24 mouse cellular contexts compared by ENCODE assay signal in genomic region chr10:99244655-99245260, GRCm38 (mm10). TPM values are rescaled to one million over a fixed set of nuclear protein-coding genes. Genes with fewer than 3 reads are reported as not detected.
DNase-seq lines count a peak whose midpoint lies in the region; ATAC-seq and TF ChIP-seq lines count a peak whose summit lies in the region.
"Had no signal": no experiment of that assay in that cellular context is flagged by ENCODE, and none has a peak within 500 bp of the region (broad histone marks: within the 10 kb centered on the region; RNA-seq: fewer than 3 reads in every experiment).

No protein-coding gene starts in this region.

- no peak overlapping the region for H3K4me3 ChIP-seq in kidney, embryonic 14.5 days (ENCODE audit: low read length)
- H3K4me3 ChIP-seq in kidney, adult 2 months (ENCODE audit: insufficient read depth, low read depth, low read length): no peak overlapping the region
- no peak overlapping the region for H3K4me3 ChIP-seq in thymus, adult 2 months (ENCODE audit: control insufficient read depth, insufficient read depth, low read length)
- H3K4me3 ChIP-seq in embryonic facial prominence, embryonic 14.5 days (ENCODE audit: low read depth, low read length): no peak overlapping the region
- no peak overlapping the region for H3K4me3 ChIP-seq in small intestine, adult 2 months (ENCODE audit: low read depth, low read length)
- H3K4me3 ChIP-seq: embryonic facial prominence, embryonic 15.5 days; heart, embryonic 13.5 days; limb, embryonic 10.5 days; midbrain, embryonic 15.5 days had no signal

- peaks cover 15% of the 10 kb centered on the region; the same call in 1 of the 2 replicates for H3K4me1 ChIP-seq in kidney, embryonic 14.5 days (ENCODE audit: control insufficient read depth, insufficient read depth, low read length)
- H3K4me1 ChIP-seq in kidney, adult 2 months (ENCODE audit: control insufficient read depth, insufficient read depth, low read length): 0 out of 2 replicates have a peak, but pooled peaks cover 3% of the 10 kb centered on the region
- H3K4me1 ChIP-seq in thymus, adult 2 months (replicated peaks; ENCODE audit: control insufficient read depth, insufficient read depth, low read length): peaks cover 20% of the 10 kb centered on the region
- peaks cover 21% of the 10 kb centered on the region for H3K4me1 ChIP-seq in embryonic facial prominence, embryonic 14.5 days (ENCODE audit: control insufficient read depth, insufficient read depth, low read length)
- H3K4me1 ChIP-seq in small intestine, adult 2 months (ENCODE audit: control insufficient read depth, insufficient read depth, insufficient read length, low read length): peaks cover 14% of the 10 kb centered on the region; the same call in 1 of the 2 replicates
- H3K4me1 ChIP-seq: midbrain, embryonic 15.5 days had no signal

- no peak for DNase-seq in kidney, adult 2 months
- no peak for DNase-seq in thymus, adult 2 months
- no peak for DNase-seq in thymus, postnatal 25 days
- DNase-seq in embryonic facial prominence, embryonic 14.5 days (ENCODE audit: low spot score): peak; percentile 29
- DNase-seq: adrenal gland, adult 8-10 months; B cell, adult 2 months; cerebellum, postnatal 10 days; gastrocnemius, postnatal 10 days; heart, adult 18-20 months; heart, postnatal 36 days; kidney, adult 8-10 months; kidney, postnatal 36 days; layer of hippocampus, adult 9-11 months; lung, adult 2 months; retina, postnatal 1 day had no signal

- WGBS in kidney, embryonic 14.5 days: 15% methylated on average over 7 of the region's 7 CpGs
- WGBS in kidney, adult 2 months: 51% methylated on average over 7 of the region's 7 CpGs
- 43% methylated on average over 7 of the region's 7 CpGs for WGBS in thymus, adult 2 months
- WGBS in embryonic facial prominence, embryonic 14.5 days: 29% methylated on average over 7 of the region's 7 CpGs
- 26% methylated on average over 7 of the region's 7 CpGs for WGBS in small intestine, adult 2 months

- H3K9ac ChIP-seq in kidney, embryonic 14.5 days (ENCODE audit: low read depth, low read length): no peak overlapping the region
- no peak overlapping the region for H3K9ac ChIP-seq in embryonic facial prominence, embryonic 14.5 days (ENCODE audit: low read depth, low read length)
- H3K9ac ChIP-seq: embryonic facial prominence, embryonic 15.5 days; heart, embryonic 13.5 days; hindbrain, embryonic 14.5 days; midbrain, embryonic 15.5 days had no signal

- no peak for TF ChIP-seq CTCF in kidney, adult 2 months (conservative IDR thresholded peaks at IDR 0.05; ENCODE audit: insufficient read depth, insufficient read length, low read depth, low read length)
- TF ChIP-seq CTCF in thymus, adult 2 months (IDR thresholded peaks at IDR 0.05; ENCODE audit: borderline replicate concordance, control insufficient read depth, extremely low read depth, insufficient read depth, low read length, poor library complexity): no peak
- no peak for TF ChIP-seq CTCF in small intestine, adult 2 months (IDR thresholded peaks at IDR 0.05; ENCODE audit: extremely low read depth, insufficient read length, insufficient replicate concordance, low read depth, low read length)

- TF ChIP-seq POLR2A in kidney, adult 2 months (IDR thresholded peaks at IDR 0.05; ENCODE audit: low read depth, low read length): no peak
- no peak for TF ChIP-seq POLR2A in thymus, adult 2 months (IDR thresholded peaks at IDR 0.05; ENCODE audit: control insufficient read depth, extremely low read depth, insufficient read depth, low read length, poor library complexity)
- TF ChIP-seq POLR2A in small intestine, adult 2 months (IDR thresholded peaks at IDR 0.05; ENCODE audit: low read depth, low read length): no peak

- H3K36me3 ChIP-seq in kidney, embryonic 14.5 days (ENCODE audit: control insufficient read depth, insufficient read depth, low read length): no peaks in the 10 kb centered on the region
- no peaks in the 10 kb centered on the region for H3K36me3 ChIP-seq in kidney, adult 2 months (ENCODE audit: control insufficient read depth, insufficient read depth, low read length)
- H3K36me3 ChIP-seq in thymus, adult 2 months (ENCODE audit: control insufficient read depth, insufficient read depth, low read length): no peaks in the 10 kb centered on the region
- H3K36me3 ChIP-seq in embryonic facial prominence, embryonic 14.5 days (ENCODE audit: control insufficient read depth, insufficient read depth, low read length): no peaks in the 10 kb centered on the region
- H3K36me3 ChIP-seq in small intestine, adult 2 months (ENCODE audit: control insufficient read depth, insufficient read depth, low read length): no peaks in the 10 kb centered on the region
- H3K36me3 ChIP-seq: embryonic facial prominence, embryonic 15.5 days; heart, embryonic 13.5 days; limb, embryonic 10.5 days; midbrain, embryonic 15.5 days had no signal

- peak; percentile 37; the same call in 1 of the 2 replicates for ATAC-seq in kidney, embryonic 14.5 days (ENCODE audit: low FRiP score, low TSS enrichment)
- ATAC-seq in embryonic facial prominence, embryonic 14.5 days (ENCODE audit: low read depth): no peak; the same call in 1 of the 2 replicates
- no peak for ATAC-seq in frontal cortex, adult (ENCODE audit: low TSS enrichment)
- ATAC-seq: midbrain, embryonic 15.5 days had no signal

- no peak overlapping the region for H3K4me2 ChIP-seq in kidney, embryonic 14.5 days (replicated peaks; ENCODE audit: low read depth, low read length)
- no peak overlapping the region for H3K4me2 ChIP-seq in embryonic facial prominence, embryonic 14.5 days (ENCODE audit: low read depth, low read length)
- H3K4me2 ChIP-seq: embryonic facial prominence, embryonic 15.5 days; heart, embryonic 13.5 days; hindbrain, embryonic 14.5 days; midbrain, embryonic 15.5 days had no signal

- H3K9me3 ChIP-seq in kidney, embryonic 14.5 days (ENCODE audit: control insufficient read depth, low read length): no peaks in the 10 kb centered on the region
- H3K9me3 ChIP-seq in embryonic facial prominence, embryonic 14.5 days (ENCODE audit: control insufficient read depth, low read length): no peaks in the 10 kb centered on the region
- H3K9me3 ChIP-seq: embryonic facial prominence, embryonic 15.5 days; heart, embryonic 13.5 days; limb, embryonic 10.5 days; midbrain, embryonic 15.5 days had no signal

- H3K27me3 ChIP-seq in kidney, embryonic 14.5 days (ENCODE audit: control insufficient read depth, insufficient read depth, low read length): no peaks in the 10 kb centered on the region
- no peaks in the 10 kb centered on the region for H3K27me3 ChIP-seq in kidney, adult 2 months (replicated peaks; ENCODE audit: control insufficient read depth, insufficient read depth, low read length)
- no peaks in the 10 kb centered on the region for H3K27me3 ChIP-seq in thymus, adult 2 months (ENCODE audit: control insufficient read depth, insufficient read depth, low read length)
- H3K27me3 ChIP-seq in embryonic facial prominence, embryonic 14.5 days (replicated peaks; ENCODE audit: control insufficient read depth, insufficient read depth, low read length): no peaks in the 10 kb centered on the region
- no peaks in the 10 kb centered on the region for H3K27me3 ChIP-seq in small intestine, adult 2 months (ENCODE audit: control insufficient read depth, insufficient read depth, low read length)
- H3K27me3 ChIP-seq: embryonic facial prominence, embryonic 15.5 days; heart, embryonic 13.5 days; midbrain, embryonic 15.5 days had no signal

- H3K27ac ChIP-seq in kidney, embryonic 14.5 days (ENCODE audit: low read depth, low read length): no peak overlapping the region
- no peak overlapping the region for H3K27ac ChIP-seq in kidney, adult 2 months (ENCODE audit: insufficient read depth, low read depth, low read length)
- H3K27ac ChIP-seq in thymus, adult 2 months (ENCODE audit: control insufficient read depth, insufficient read depth, low read length): peak overlapping the region; percentile 82
- no peak overlapping the region for H3K27ac ChIP-seq in embryonic facial prominence, embryonic 14.5 days (replicated peaks; ENCODE audit: low read depth, low read length)
- peak overlapping the region; percentile 71 for H3K27ac ChIP-seq in small intestine, adult 2 months (ENCODE audit: insufficient read depth, low read depth, low read length)
- H3K27ac ChIP-seq: embryonic facial prominence, embryonic 15.5 days; heart, embryonic 13.5 days; hindbrain, embryonic 14.5 days; midbrain, embryonic 15.5 days; stomach, postnatal 0 days had no signal

RNA-seq across cellular contexts. Expression of gene Dusp6, which starts 18.3 kb away (rescaled TPM):
- polyA plus RNA-seq in kidney, embryonic 14.5 days (2014; fragmentation: Nextera tagmentation; extraction: Ambion mirVana): 87.7 and 98.5 TPM in 2 replicates
- 46.6 and 50.5 TPM in 2 replicates for polyA plus RNA-seq in kidney, adult 2 months (2012; rRNA removed)
- 43.9 and 46.1 TPM in 2 replicates for polyA plus RNA-seq in thymus, adult 2 months (2012; rRNA removed)
- 65.2 and 79.7 TPM in 2 replicates for polyA plus RNA-seq in embryonic facial prominence, embryonic 14.5 days (2014; fragmentation: Nextera tagmentation; extraction: Ambion mirVana)
- polyA plus RNA-seq in small intestine, adult 2 months (2012; rRNA removed): 28.7 and 98.8 TPM in 2 replicates

Comparison
In these comparisons a context has a peak if more than half of its experiments do, and no peak if none do; other contexts are left out.
1. H3K27ac ChIP-seq: peak in thymus, adult 2 months (single experiment) and small intestine, adult 2 months (single experiment); none in kidney, embryonic 14.5 days (single experiment), kidney, adult 2 months (single experiment) and embryonic facial prominence, embryonic 14.5 days (single experiment).